Mouse (Mus musculus) skeletal muscle tissue, postnatal 0 days (tissue): Measurements from ENCODE around the gene Lancl1. TPM values are rescaled to one million over a fixed set of nuclear protein-coding genes. Genes with fewer than 3 reads are reported as not detected.

Source experiments
- polyA plus RNA-seq: library from polyadenylated mRNA; unstranded; fragments of >200 nt; fragmentation: Nextera tagmentation; extraction: Ambion mirVana; gene quantifications from 2 replicates; pipeline ENCODE4 v1.2.1, GENCODE M21; 2015

The Lancl1 gene
- polyA plus RNA-seq: 64.6 and 73.8 TPM in 2 replicates

GRCm38 (mm10) chr1:67038246-67038987, at the start of gene Lancl1:
Lancl1 (minus strand) TSS chr1:67038872.

Other genes with a start within 250 kb of the Lancl1 start
- 8.8 and 11.1 TPM in 2 replicates for gene Kansl1l, start 221.3 kb downstream of the Lancl1 start, polyA plus RNA-seq
- 751 and 773 TPM in 2 replicates for gene Acadl, start 175.6 kb downstream of the Lancl1 start, polyA plus RNA-seq
- 26,167 and 30,245 TPM in 2 replicates for gene Myl1, start 93.5 kb downstream of the Lancl1 start, polyA plus RNA-seq
- gene Cps1, start 84.2 kb upstream of the Lancl1 start, polyA plus RNA-seq: 0.13 and 0.22 TPM in 2 replicates